Comparison of ENCODE assay signal across 10 mouse cellular contexts in the genomic region with DNA sequence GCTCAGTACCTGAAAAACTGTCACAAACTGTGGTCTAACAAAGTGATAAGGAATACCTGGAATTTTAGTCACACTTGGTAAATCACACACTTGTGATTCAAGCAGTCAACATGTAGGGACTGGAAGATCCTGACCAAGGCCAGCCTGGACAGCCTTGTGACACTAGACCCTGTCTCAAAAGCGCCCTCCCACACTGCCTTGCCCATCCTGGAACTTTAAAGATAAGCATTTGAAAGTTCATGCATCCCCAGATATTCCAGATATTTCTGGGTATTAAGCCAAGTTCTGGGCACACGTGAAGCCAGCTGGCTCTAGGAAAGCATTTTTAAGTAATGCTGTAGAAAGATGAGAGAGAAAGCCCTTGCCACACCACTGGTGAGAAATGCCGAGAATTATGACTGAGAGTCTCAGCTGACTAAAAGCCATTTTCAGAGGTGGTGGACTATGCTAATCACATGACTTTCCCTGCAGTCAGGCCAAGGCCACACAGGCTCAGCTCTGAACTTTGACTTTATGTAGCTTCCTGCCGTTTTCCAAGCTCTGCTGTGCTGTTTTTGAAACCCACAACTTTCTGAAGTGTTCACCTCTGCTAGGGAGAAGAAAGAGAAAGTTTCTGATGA. TPM values are rescaled to one million over a fixed set of nuclear protein-coding genes. Genes with fewer than 3 reads are reported as not detected.
DNase-seq lines count a peak whose midpoint lies in the region; ATAC-seq and TF ChIP-seq lines count a peak whose summit lies in the region.
"Had no signal": no experiment of that assay in that cellular context is flagged by ENCODE, and none has a peak within 500 bp of the region (broad histone marks: within the 10 kb centered on the region; RNA-seq: fewer than 3 reads in every experiment).

No protein-coding gene starts in this region.

- peak overlapping the region; percentile 3; the same call in 1 of the 2 replicates for H3K27ac ChIP-seq in liver, embryonic 13.5 days
- no peak overlapping the region; the same call in 1 of the 2 replicates for H3K27ac ChIP-seq in liver, embryonic 11.5 days (ENCODE audit: low read depth, low read length)
- H3K27ac ChIP-seq in stomach, postnatal 0 days (replicated peaks) = no peak overlapping the region
- H3K27ac ChIP-seq in hindbrain, embryonic 14.5 days = no peak overlapping the region
- H3K27ac ChIP-seq: embryonic facial prominence, embryonic 12.5 days had no signal

- H3K4me1 ChIP-seq in liver, embryonic 13.5 days (replicated peaks) = peaks cover 11% of the 10 kb centered on the region
- no peaks in the 10 kb centered on the region for H3K4me1 ChIP-seq in liver, embryonic 11.5 days (replicated peaks; ENCODE audit: control insufficient read depth, insufficient read depth, low read length)
- H3K4me1 ChIP-seq in stomach, postnatal 0 days (replicated peaks; ENCODE audit: control insufficient read depth, insufficient read depth) = no peaks in the 10 kb centered on the region
- H3K4me1 ChIP-seq in hindbrain, embryonic 14.5 days (replicated peaks; ENCODE audit: control insufficient read depth, insufficient read depth, low read length) = no peaks in the 10 kb centered on the region
- H3K4me1 ChIP-seq: embryonic facial prominence, embryonic 12.5 days had no signal

- no peaks in the 10 kb centered on the region for H3K36me3 ChIP-seq in liver, embryonic 13.5 days
- H3K36me3 ChIP-seq in liver, embryonic 11.5 days (ENCODE audit: control insufficient read depth, insufficient read depth, low read length) = no peaks in the 10 kb centered on the region
- no peaks in the 10 kb centered on the region for H3K36me3 ChIP-seq in stomach, postnatal 0 days (ENCODE audit: control insufficient read depth, insufficient read depth, low read length)
- H3K36me3 ChIP-seq in hindbrain, embryonic 14.5 days (replicated peaks; ENCODE audit: control insufficient read depth, insufficient read depth) = no peaks in the 10 kb centered on the region
- H3K36me3 ChIP-seq: embryonic facial prominence, embryonic 12.5 days had no signal

- TF ChIP-seq EP300 in stomach, postnatal 0 days (optimal IDR thresholded peaks at IDR 0.05) = no peak

- no peak overlapping the region for H3K4me2 ChIP-seq in liver, embryonic 13.5 days
- H3K4me2 ChIP-seq in liver, embryonic 11.5 days = no peak overlapping the region
- H3K4me2 ChIP-seq in stomach, postnatal 0 days (replicated peaks; ENCODE audit: low read depth) = no peak overlapping the region
- H3K4me2 ChIP-seq in hindbrain, embryonic 14.5 days (replicated peaks) = no peak overlapping the region
- H3K4me2 ChIP-seq: embryonic facial prominence, embryonic 12.5 days had no signal

- no peak for TF ChIP-seq CTCF in stomach, postnatal 0 days (IDR thresholded peaks at IDR 0.05; ENCODE audit: low read depth)

- H3K9me3 ChIP-seq in liver, embryonic 13.5 days (replicated peaks) = no peaks in the 10 kb centered on the region
- no peaks in the 10 kb centered on the region for H3K9me3 ChIP-seq in liver, embryonic 11.5 days (ENCODE audit: control insufficient read depth, low read length)
- no peaks in the 10 kb centered on the region for H3K9me3 ChIP-seq in stomach, postnatal 0 days (ENCODE audit: control insufficient read depth, low read length)
- H3K9me3 ChIP-seq in hindbrain, embryonic 14.5 days (ENCODE audit: control insufficient read depth, low read length) = no peaks in the 10 kb centered on the region
- H3K9me3 ChIP-seq: embryonic facial prominence, embryonic 12.5 days had no signal

- no peak for ATAC-seq in liver, embryonic 13.5 days (ENCODE audit: low read depth)
- no peak for ATAC-seq in liver, embryonic 11.5 days (replicated peaks; ENCODE audit: low FRiP score)
- ATAC-seq in stomach, postnatal 0 days (ENCODE audit: low FRiP score, low TSS enrichment) = peak; percentile 65; the same call in 1 of the 2 replicates
- ATAC-seq in hindbrain, embryonic 14.5 days (ENCODE audit: low FRiP score) = no peak
- no peak for ATAC-seq in granulocyte monocyte progenitor cell, adult 5-6 weeks (replicated peaks; ENCODE audit: poor library complexity, severe bottlenecking)

- no peak overlapping the region for H3K9ac ChIP-seq in liver, embryonic 13.5 days
- H3K9ac ChIP-seq in liver, embryonic 11.5 days (ENCODE audit: low read depth, low read length) = no peak overlapping the region
- H3K9ac ChIP-seq in stomach, postnatal 0 days (ENCODE audit: low read length) = no peak overlapping the region
- no peak overlapping the region for H3K9ac ChIP-seq in hindbrain, embryonic 14.5 days
- H3K9ac ChIP-seq: embryonic facial prominence, embryonic 12.5 days had no signal

- no peaks in the 10 kb centered on the region for H3K27me3 ChIP-seq in liver, embryonic 13.5 days
- H3K27me3 ChIP-seq in liver, embryonic 11.5 days (replicated peaks; ENCODE audit: control insufficient read depth, insufficient read depth, low read length) = no peaks in the 10 kb centered on the region
- H3K27me3 ChIP-seq in stomach, postnatal 0 days (ENCODE audit: control insufficient read depth, insufficient read depth, low read length) = no peaks in the 10 kb centered on the region
- no peaks in the 10 kb centered on the region for H3K27me3 ChIP-seq in hindbrain, embryonic 14.5 days (ENCODE audit: control insufficient read depth, insufficient read depth, low read length)
- H3K27me3 ChIP-seq: embryonic facial prominence, embryonic 12.5 days had no signal

- no peak overlapping the region for H3K4me3 ChIP-seq in liver, embryonic 13.5 days (replicated peaks)
- no peak overlapping the region for H3K4me3 ChIP-seq in liver, embryonic 11.5 days (ENCODE audit: low read depth, low read length)
- no peak overlapping the region for H3K4me3 ChIP-seq in stomach, postnatal 0 days (ENCODE audit: low read depth, low read length)
- no peak overlapping the region for H3K4me3 ChIP-seq in hindbrain, embryonic 14.5 days (replicated peaks; ENCODE audit: low read length)
- H3K4me3 ChIP-seq: embryonic facial prominence, embryonic 12.5 days had no signal

- no peak for DNase-seq in liver, embryonic 13.5 days
- no peak for DNase-seq in liver, embryonic 11.5 days (ENCODE audit: low spot score)
- DNase-seq in adrenal gland, postnatal 25 days = peak; percentile 22
- DNase-seq in kidney, postnatal 14 days = peak; percentile 55
- no peak for DNase-seq in stomach, postnatal 0 days (ENCODE audit: low spot score)
- DNase-seq in hindbrain, embryonic 14.5 days (ENCODE audit: low spot score) = no peak
- DNase-seq: right cerebral cortex, postnatal 25 days; thymus, postnatal 14 days had no signal

- 53% methylated on average over 4 of the region's 4 CpGs for WGBS in liver, embryonic 13.5 days (ENCODE audit: insufficient replicate concordance)
- 65% methylated on average over 4 of the region's 4 CpGs for WGBS in liver, embryonic 11.5 days
- 50% methylated on average over 4 of the region's 4 CpGs for WGBS in stomach, postnatal 0 days
- 81% methylated on average over 4 of the region's 4 CpGs for WGBS in hindbrain, embryonic 14.5 days

RNA-seq across cellular contexts. Expression of a gene that starts 6.5 kb away (rescaled TPM):
- polyA plus RNA-seq in liver, embryonic 13.5 days (2015; fragmentation: Nextera tagmentation; extraction: Ambion mirVana) = 7.2 and 9.3 TPM in 2 replicates
- 22.9 and 23.3 TPM in 2 replicates for polyA plus RNA-seq in liver, embryonic 11.5 days (2014; fragmentation: Nextera tagmentation; extraction: Ambion mirVana)
- total RNA-seq in adrenal gland, postnatal 25 days (2021) = 41.2 and 41.8 TPM in 2 replicates
- polyA plus RNA-seq in stomach, postnatal 0 days (2015; fragmentation: Nextera tagmentation; extraction: Ambion mirVana) = 11.2 and 12.7 TPM in 2 replicates
- 31.8 and 33.0 TPM in 2 replicates for polyA plus RNA-seq in hindbrain, embryonic 14.5 days (2014; fragmentation: Nextera tagmentation; extraction: Ambion mirVana)
- total RNA-seq in granulocyte monocyte progenitor cell, adult 5-6 weeks (2014; fragmentation: Nextera tagmentation) = 42.8 and 45.7 TPM in 2 replicates
- 23.0 and 31.6 TPM in 2 replicates for total RNA-seq in granulocyte monocyte progenitor cell, adult 5-6 weeks (2017)

RNA-seq across cellular contexts. Expression of a gene that starts 32.5 kb away (rescaled TPM):
- polyA plus RNA-seq in liver, embryonic 13.5 days (2015; fragmentation: Nextera tagmentation; extraction: Ambion mirVana) = 20.6 and 23.6 TPM in 2 replicates
- polyA plus RNA-seq in liver, embryonic 11.5 days (2014; fragmentation: Nextera tagmentation; extraction: Ambion mirVana) = 47.1 and 51.2 TPM in 2 replicates
- 39.1 and 49.7 TPM in 2 replicates for total RNA-seq in adrenal gland, postnatal 25 days (2021)
- polyA plus RNA-seq in stomach, postnatal 0 days (2015; fragmentation: Nextera tagmentation; extraction: Ambion mirVana) = 22.0 and 22.5 TPM in 2 replicates
- 50.8 and 58.1 TPM in 2 replicates for polyA plus RNA-seq in hindbrain, embryonic 14.5 days (2014; fragmentation: Nextera tagmentation; extraction: Ambion mirVana)
- total RNA-seq in granulocyte monocyte progenitor cell, adult 5-6 weeks (2014; fragmentation: Nextera tagmentation) = 74.8 and 99.4 TPM in 2 replicates
- 75.7 and 92.9 TPM in 2 replicates for total RNA-seq in granulocyte monocyte progenitor cell, adult 5-6 weeks (2017)

Comparison
In these comparisons a context has a peak if more than half of its experiments do, and no peak if none do; other contexts are left out.
1. DNase-seq: peak in adrenal gland, postnatal 25 days (single experiment) and kidney, postnatal 14 days (single experiment); none in liver, embryonic 13.5 days (single experiment), liver, embryonic 11.5 days (single experiment), stomach, postnatal 0 days (single experiment) and hindbrain, embryonic 14.5 days (single experiment).